19 mouse cellular contexts compared by ENCODE assay signal in the genomic region with DNA sequence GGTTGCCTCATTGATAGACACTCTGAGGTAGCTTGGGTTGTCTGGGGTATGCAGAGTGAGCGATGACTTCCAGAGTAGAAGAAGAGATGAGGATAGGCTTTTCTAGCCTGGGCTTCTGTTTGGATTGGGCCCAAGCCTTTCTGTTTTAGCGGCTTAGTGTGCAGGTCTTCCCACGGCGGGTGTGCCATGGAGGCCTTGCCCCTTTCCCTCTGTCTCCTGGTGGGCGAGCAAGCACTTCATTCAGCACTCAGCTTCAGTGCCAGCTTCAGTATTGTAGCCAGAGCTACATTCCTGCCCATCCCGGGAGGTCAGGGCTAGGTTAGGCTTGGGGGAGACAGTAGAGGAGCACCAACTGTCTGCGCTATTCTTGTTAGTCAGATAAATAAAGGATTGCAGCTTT. TPM values are rescaled to one million over a fixed set of nuclear protein-coding genes. Genes with fewer than 3 reads are reported as not detected.
DNase-seq lines count a peak whose midpoint lies in the region; ATAC-seq and TF ChIP-seq lines count a peak whose summit lies in the region.
"Had no signal": no experiment of that assay in that cellular context is flagged by ENCODE, and none has a peak within 500 bp of the region (broad histone marks: within the 10 kb centered on the region; RNA-seq: fewer than 3 reads in every experiment).

No protein-coding gene starts in this region.

- H3K9ac ChIP-seq in heart, embryonic 11.5 days (ENCODE audit: low read depth, low read length) = 0 out of 2 replicates have a peak overlapping the region, but pooled peaks have one; percentile 28
- no peak overlapping the region for H3K9ac ChIP-seq in heart, adult 2 months (ENCODE audit: low read depth, low read length)
- no peak overlapping the region for H3K9ac ChIP-seq in hindbrain, embryonic 12.5 days
- no peak overlapping the region for H3K9ac ChIP-seq in hindbrain, embryonic 16.5 days (ENCODE audit: low read depth, low read length)
- 0 out of 2 replicates have a peak overlapping the region, but pooled peaks have one; percentile 11 for H3K9ac ChIP-seq in lung, embryonic 16.5 days (ENCODE audit: low read length)
- H3K9ac ChIP-seq in lung, postnatal 0 days (replicated peaks; ENCODE audit: low read depth) = no peak overlapping the region
- H3K9ac ChIP-seq: intestine, embryonic 15.5 days had no signal

- no peaks in the 10 kb centered on the region for H3K79me2 ChIP-seq in heart, adult 2 months (replicated peaks; ENCODE audit: control insufficient read depth, insufficient read depth, low read length)

- no peak for TF ChIP-seq EP300 in heart, adult 2 months (IDR thresholded peaks at IDR 0.05; ENCODE audit: insufficient read depth, low read depth, low read length)
- TF ChIP-seq EP300 in lung, postnatal 0 days (IDR thresholded peaks at IDR 0.05) = no peak

- no peak for TF ChIP-seq CTCF in heart, adult 2 months (IDR thresholded peaks at IDR 0.05)
- no peak for TF ChIP-seq CTCF in lung, postnatal 0 days (IDR thresholded peaks at IDR 0.05)

- WGBS in heart, embryonic 11.5 days (ENCODE audit: insufficient replicate concordance) = 69% methylated on average over 7 of the region's 7 CpGs
- 84% methylated on average over 7 of the region's 7 CpGs for WGBS in heart, adult 2 months
- WGBS in hindbrain, embryonic 12.5 days = 87% methylated on average over 7 of the region's 7 CpGs
- WGBS in hindbrain, embryonic 16.5 days = 79% methylated on average over 7 of the region's 7 CpGs
- WGBS in lung, embryonic 16.5 days = 56% methylated on average over 7 of the region's 7 CpGs
- 60% methylated on average over 7 of the region's 7 CpGs for WGBS in lung, postnatal 0 days

- DNase-seq in heart, adult 2 months = no peak
- DNase-seq in lung, postnatal 0 days (ENCODE audit: low spot score) = no peak
- DNase-seq in spleen, postnatal 14 days (ENCODE audit: low spot score in 2 of 2) = no peak
- DNase-seq: cerebellum, adult 18-20 months; cerebellum, postnatal 25 days; embryo, embryonic 11 days; gastrocnemius, postnatal 25 days; lung, adult 18-20 months; lung, postnatal 36 days; right cerebral cortex, postnatal 14 days; spleen, adult 18-20 months; thymus, postnatal 36 days had no signal

- no peaks in the 10 kb centered on the region for H3K9me3 ChIP-seq in heart, embryonic 11.5 days (replicated peaks; ENCODE audit: control insufficient read depth, low read length)
- no peaks in the 10 kb centered on the region for H3K9me3 ChIP-seq in hindbrain, embryonic 12.5 days (replicated peaks)
- H3K9me3 ChIP-seq in hindbrain, embryonic 16.5 days (ENCODE audit: control insufficient read depth, low read length) = no peaks in the 10 kb centered on the region
- H3K9me3 ChIP-seq in lung, embryonic 16.5 days (ENCODE audit: control insufficient read depth, low read length) = no peaks in the 10 kb centered on the region
- H3K9me3 ChIP-seq in lung, postnatal 0 days (ENCODE audit: low read length) = no peaks in the 10 kb centered on the region
- H3K9me3 ChIP-seq: intestine, embryonic 15.5 days had no signal

- H3K36me3 ChIP-seq in heart, embryonic 11.5 days (ENCODE audit: control insufficient read depth, insufficient read depth, low read length) = peaks cover 19% of the 10 kb centered on the region
- no peaks in the 10 kb centered on the region for H3K36me3 ChIP-seq in heart, adult 2 months (ENCODE audit: control insufficient read depth, insufficient read depth, low read length)
- peaks cover 35% of the 10 kb centered on the region for H3K36me3 ChIP-seq in hindbrain, embryonic 12.5 days
- peaks cover 18% of the 10 kb centered on the region for H3K36me3 ChIP-seq in hindbrain, embryonic 16.5 days (ENCODE audit: control insufficient read depth, insufficient read depth, low read length)
- peaks cover 18% of the 10 kb centered on the region for H3K36me3 ChIP-seq in lung, embryonic 16.5 days (ENCODE audit: control insufficient read depth, insufficient read depth, low read length)
- peaks cover 13% of the 10 kb centered on the region; the same call in 1 of the 2 replicates for H3K36me3 ChIP-seq in lung, postnatal 0 days (ENCODE audit: insufficient read depth, low read length)

- no peak overlapping the region for H3K4me3 ChIP-seq in heart, embryonic 11.5 days (ENCODE audit: low read depth, low read length)
- H3K4me3 ChIP-seq in heart, adult 2 months = no peak overlapping the region
- no peak overlapping the region for H3K4me3 ChIP-seq in hindbrain, embryonic 12.5 days
- no peak overlapping the region for H3K4me3 ChIP-seq in hindbrain, embryonic 16.5 days (ENCODE audit: low read length)
- H3K4me3 ChIP-seq in lung, embryonic 16.5 days (ENCODE audit: low read length) = no peak overlapping the region
- no peak overlapping the region for H3K4me3 ChIP-seq in lung, postnatal 0 days (ENCODE audit: low read depth, low read length)
- H3K4me3 ChIP-seq: intestine, embryonic 15.5 days had no signal

- ATAC-seq in heart, embryonic 11.5 days (replicated peaks; ENCODE audit: insufficient number of reproducible peaks, low FRiP score, low TSS enrichment) = no peak
- ATAC-seq in hindbrain, embryonic 12.5 days (ENCODE audit: low FRiP score) = no peak
- no peak for ATAC-seq in hindbrain, embryonic 16.5 days
- ATAC-seq in lung, embryonic 16.5 days (ENCODE audit: low read depth) = no peak
- ATAC-seq in lung, postnatal 0 days = no peak
- ATAC-seq: intestine, embryonic 15.5 days had no signal

- H3K27ac ChIP-seq in heart, embryonic 11.5 days (ENCODE audit: low read depth, low read length) = peak overlapping the region; percentile 58; the same call in 1 of the 2 replicates
- H3K27ac ChIP-seq in heart, adult 2 months = no peak overlapping the region
- H3K27ac ChIP-seq in hindbrain, embryonic 12.5 days = peak overlapping the region; percentile 35; the same call in 1 of the 2 replicates
- H3K27ac ChIP-seq in hindbrain, embryonic 16.5 days (ENCODE audit: low read depth, low read length) = no peak overlapping the region
- H3K27ac ChIP-seq in lung, embryonic 16.5 days (ENCODE audit: low read length) = no peak overlapping the region
- no peak overlapping the region for H3K27ac ChIP-seq in lung, postnatal 0 days (ENCODE audit: low read length)
- H3K27ac ChIP-seq: intestine, embryonic 15.5 days had no signal

- intact Hi-C loops in heart, adult 2 months (cut with DNase I) = no loop called here

- no peaks in the 10 kb centered on the region for H3K27me3 ChIP-seq in heart, embryonic 11.5 days (ENCODE audit: control insufficient read depth, insufficient read depth, low read length)
- no peaks in the 10 kb centered on the region for H3K27me3 ChIP-seq in heart, adult 2 months (ENCODE audit: control insufficient read depth, insufficient read depth, low read length)
- no peaks in the 10 kb centered on the region for H3K27me3 ChIP-seq in hindbrain, embryonic 12.5 days
- no peaks in the 10 kb centered on the region for H3K27me3 ChIP-seq in hindbrain, embryonic 16.5 days (replicated peaks; ENCODE audit: control insufficient read depth, insufficient read depth, low read length)
- no peaks in the 10 kb centered on the region for H3K27me3 ChIP-seq in lung, embryonic 16.5 days (ENCODE audit: control insufficient read depth, insufficient read depth, low read depth, low read length)
- H3K27me3 ChIP-seq in lung, postnatal 0 days (replicated peaks; ENCODE audit: insufficient read depth, low read length) = no peaks in the 10 kb centered on the region
- H3K27me3 ChIP-seq: intestine, embryonic 15.5 days had no signal

- TF ChIP-seq POLR2A in heart, adult 2 months (IDR thresholded peaks at IDR 0.05; ENCODE audit: insufficient read depth, low read depth, low read length) = no peak

- H3K4me2 ChIP-seq in heart, embryonic 11.5 days = peak overlapping the region; percentile 8; the same call in 1 of the 2 replicates
- no peak overlapping the region for H3K4me2 ChIP-seq in hindbrain, embryonic 12.5 days (replicated peaks)
- no peak overlapping the region for H3K4me2 ChIP-seq in hindbrain, embryonic 16.5 days (ENCODE audit: low read length)
- no peak overlapping the region for H3K4me2 ChIP-seq in lung, embryonic 16.5 days (ENCODE audit: low read depth, low read length)
- no peak overlapping the region for H3K4me2 ChIP-seq in lung, postnatal 0 days (replicated peaks; ENCODE audit: low read depth, low read length)
- H3K4me2 ChIP-seq: intestine, embryonic 15.5 days; liver, embryonic 11.5 days had no signal

- H3K4me1 ChIP-seq in heart, embryonic 11.5 days (ENCODE audit: control insufficient read depth, insufficient read depth, low read length) = peaks cover 49% of the 10 kb centered on the region
- peaks cover 20% of the 10 kb centered on the region for H3K4me1 ChIP-seq in heart, adult 2 months (ENCODE audit: control insufficient read depth, insufficient read depth, low read length)
- H3K4me1 ChIP-seq in hindbrain, embryonic 12.5 days = peaks cover 40% of the 10 kb centered on the region
- H3K4me1 ChIP-seq in hindbrain, embryonic 16.5 days (ENCODE audit: control insufficient read depth, insufficient read depth, low read depth, low read length) = peaks cover 19% of the 10 kb centered on the region
- peaks cover 18% of the 10 kb centered on the region for H3K4me1 ChIP-seq in lung, embryonic 16.5 days (replicated peaks; ENCODE audit: control insufficient read depth, insufficient read depth, low read length)
- peaks cover 20% of the 10 kb centered on the region; the same call in 1 of the 2 replicates for H3K4me1 ChIP-seq in lung, postnatal 0 days (ENCODE audit: insufficient read depth, low read depth, low read length)

RNA-seq across cellular contexts. Expression of gene Acvr1b, which starts 18.8 kb away (rescaled TPM):
- 8.0 and 8.9 TPM in 2 replicates for polyA plus RNA-seq in heart, embryonic 11.5 days (2014; fragmentation: Nextera tagmentation; extraction: Ambion mirVana)
- 10 to 100 TPM in 1 of 2 experiments, 1 to 10 TPM in 1; 9.9 to 12.3 TPM for total RNA-seq in heart, adult 2 months (2021)
- polyA plus RNA-seq in heart, adult 2 months (2012; rRNA removed) = 15.3 and 19.3 TPM in 2 replicates
- polyA plus RNA-seq in hindbrain, embryonic 12.5 days (2016; fragmentation: Nextera tagmentation; extraction: Ambion mirVana) = 12.2 and 15.5 TPM in 2 replicates
- polyA plus RNA-seq in hindbrain, embryonic 16.5 days (2015; fragmentation: Nextera tagmentation; extraction: Ambion mirVana) = 22.4 and 24.1 TPM in 2 replicates
- 6.8 and 7.9 TPM in 2 replicates for polyA plus RNA-seq in lung, embryonic 16.5 days (2015; fragmentation: Nextera tagmentation; extraction: Ambion mirVana)
- 6.6 and 7.4 TPM in 2 replicates for polyA plus RNA-seq in lung, postnatal 0 days (2015; fragmentation: Nextera tagmentation; extraction: Ambion mirVana)

RNA-seq across cellular contexts. Expression of gene Grasp, which starts 31.3 kb away (rescaled TPM):
- 4.1 TPM in 2 replicates for polyA plus RNA-seq in heart, embryonic 11.5 days (2014; fragmentation: Nextera tagmentation; extraction: Ambion mirVana)
- 10 to 100 TPM; 10.9 to 11.5 TPM for total RNA-seq in heart, adult 2 months (2021)
- 7.4 and 7.6 TPM in 2 replicates for polyA plus RNA-seq in heart, adult 2 months (2012; rRNA removed)
- polyA plus RNA-seq in hindbrain, embryonic 12.5 days (2016; fragmentation: Nextera tagmentation; extraction: Ambion mirVana) = 4.8 and 8.2 TPM in 2 replicates
- polyA plus RNA-seq in hindbrain, embryonic 16.5 days (2015; fragmentation: Nextera tagmentation; extraction: Ambion mirVana) = 1.1 and 1.7 TPM in 2 replicates
- 5.6 and 6.1 TPM in 2 replicates for polyA plus RNA-seq in lung, embryonic 16.5 days (2015; fragmentation: Nextera tagmentation; extraction: Ambion mirVana)
- polyA plus RNA-seq in lung, postnatal 0 days (2015; fragmentation: Nextera tagmentation; extraction: Ambion mirVana) = 8.2 and 8.6 TPM in 2 replicates
- total RNA-seq: megakaryocyte-erythroid progenitor cell, adult 5-6 weeks had no signal

Comparison
In these comparisons a context has a peak if more than half of its experiments do, and no peak if none do; other contexts are left out.
1. H3K27ac ChIP-seq: peak in heart, embryonic 11.5 days (single experiment) and hindbrain, embryonic 12.5 days (single experiment); none in heart, adult 2 months (single experiment), hindbrain, embryonic 16.5 days (single experiment), lung, embryonic 16.5 days (single experiment) and lung, postnatal 0 days (single experiment).
2. H3K9ac ChIP-seq: peak in heart, embryonic 11.5 days (single experiment) and lung, embryonic 16.5 days (single experiment); none in heart, adult 2 months (single experiment), hindbrain, embryonic 12.5 days (single experiment), hindbrain, embryonic 16.5 days (single experiment) and lung, postnatal 0 days (single experiment).